Mouse (Mus musculus): ENCODE measurements around the gene Tgds. TPM values are rescaled to one million over a fixed set of nuclear protein-coding genes. Genes with fewer than 3 reads are reported as not detected.
A peak's percentile ranks its signal among the peaks of the same experiment; 100 is the strongest.
"Not testable (repeated sequence)": the region's sequence is repeated elsewhere in the genome, so short reads cannot be mapped to it uniquely, and the experiment has no call there.

Tgds gene
- polyA plus RNA-seq, 2 experiments from 2014 or later = 25.7 to 33.6 TPM

DNA sequence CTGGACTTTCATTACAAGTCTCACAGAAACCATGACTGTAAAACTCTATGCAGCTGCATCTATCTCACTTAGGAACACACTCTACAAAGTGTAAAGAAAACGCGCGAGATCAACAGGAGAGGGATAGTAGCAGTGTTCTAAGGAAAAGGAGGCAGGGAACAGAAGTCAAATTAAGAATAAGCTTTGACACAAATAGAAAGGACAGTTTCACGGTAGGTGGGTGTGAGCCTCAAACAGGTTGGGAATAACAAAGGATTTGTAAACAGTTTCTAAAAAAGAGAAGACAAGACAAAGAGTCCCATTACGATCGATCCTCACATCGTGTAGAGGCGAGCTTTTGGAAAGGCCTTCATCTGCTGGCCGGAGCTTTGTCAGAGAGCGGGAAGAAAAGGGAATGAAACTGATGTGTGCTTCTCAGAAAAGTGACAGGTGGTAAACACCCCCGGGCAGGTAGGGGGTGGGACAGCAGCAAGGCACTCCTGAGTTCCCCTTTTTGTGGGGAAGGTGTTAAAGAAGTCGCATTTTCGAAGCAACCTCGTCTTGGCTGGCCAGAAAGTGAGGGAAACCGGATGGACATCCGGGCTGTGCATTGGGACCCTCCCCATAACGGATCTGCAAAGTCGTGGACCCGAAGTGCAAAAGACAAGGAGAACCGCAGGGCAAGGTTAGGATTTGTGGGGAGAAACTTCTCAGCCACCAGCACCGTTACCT, 469 bp downstream of the Tgds start:
- ATAC-seq = peak; percentile 7

GRCm38 (mm10) chr14:118131472-118131871, 1.1 kb downstream of the Tgds start:
- ATAC-seq = no peak

DNA sequence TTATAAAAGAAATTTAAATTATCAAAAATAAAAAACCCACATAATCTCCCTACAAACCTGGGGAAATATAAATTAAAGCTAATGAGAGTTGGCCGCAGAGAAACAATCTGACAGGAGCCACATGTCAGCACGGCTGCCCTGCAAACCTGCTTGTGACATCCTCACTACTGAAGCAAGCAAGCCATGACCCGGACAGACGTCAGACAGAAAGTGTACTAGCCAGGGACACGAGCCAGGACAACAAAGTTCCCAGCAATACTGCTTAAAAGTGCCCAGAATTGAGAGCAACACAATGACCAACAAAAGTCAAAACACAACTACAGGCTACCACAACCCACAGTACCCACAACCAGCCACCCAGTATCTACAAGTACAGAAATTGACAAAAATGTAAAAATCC, 6.3 kb downstream of the Tgds start:
- no peak for ATAC-seq

DNA sequence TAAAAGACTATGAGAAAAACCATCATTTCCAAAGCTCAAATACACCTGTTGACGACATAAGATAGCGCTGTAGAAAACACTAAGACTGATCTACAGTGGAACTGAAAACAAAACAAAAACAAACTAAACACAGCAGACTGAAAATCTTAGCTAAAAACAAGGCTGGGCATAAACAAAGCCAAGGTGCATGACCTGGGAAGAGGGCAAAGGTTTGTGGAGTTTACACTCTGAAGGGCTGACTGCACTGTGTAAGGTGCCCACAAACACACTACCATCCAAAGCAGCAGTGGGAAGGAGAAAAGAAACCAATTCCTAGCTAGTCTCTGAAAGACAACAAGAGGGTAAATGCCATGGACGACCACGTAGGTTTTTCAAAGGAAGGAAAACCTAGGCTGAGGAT, 7.8 kb downstream of the Tgds start:
- ATAC-seq = no peak

DNA sequence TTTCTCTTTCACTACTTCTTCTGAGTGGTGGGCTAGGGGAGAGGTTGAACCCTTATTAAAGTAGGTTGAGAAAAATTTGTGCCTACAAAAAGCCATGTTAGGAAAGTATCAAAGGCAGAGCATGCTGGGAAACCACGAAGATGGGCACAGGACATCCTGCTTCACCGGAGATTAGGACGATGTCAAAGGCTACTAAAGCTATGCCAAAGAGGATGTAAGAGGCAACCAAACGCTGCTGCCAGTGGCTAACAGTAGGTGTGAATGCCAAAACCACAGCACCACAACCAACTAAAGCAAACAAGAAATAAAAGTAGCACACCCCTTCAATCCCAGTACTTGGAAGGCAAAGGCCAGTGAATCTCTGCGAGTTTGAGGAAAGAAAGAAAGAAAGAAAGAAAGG, 8.4 kb downstream of the Tgds start:
- peak; percentile 32 for ATAC-seq

DNA sequence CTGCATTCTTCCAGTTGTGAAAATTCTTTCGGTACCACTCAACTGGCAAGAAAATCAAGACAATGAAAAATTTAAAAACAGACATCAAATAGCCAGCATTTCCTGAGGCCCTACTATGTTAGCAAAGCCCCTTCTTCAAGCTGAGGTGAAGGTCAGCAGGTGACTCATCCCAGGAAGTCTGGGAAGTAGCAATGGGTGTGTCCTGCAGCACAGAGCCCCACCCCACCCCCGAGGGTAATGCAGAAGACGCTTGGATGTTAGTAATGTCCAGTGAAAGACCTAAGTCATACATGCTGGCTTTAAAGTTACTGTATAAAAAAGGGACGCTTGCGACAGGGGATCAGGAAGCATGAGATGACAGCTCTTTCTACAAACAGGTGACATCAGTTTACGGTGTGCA, 19.4 kb downstream of the Tgds start:
- no peak for ATAC-seq

- not testable (repeated sequence) for ATAC-seq
These were observed 25.1 kb downstream of the Tgds start for GRCm38 (mm10) chr14:118107479-118107878.

DNA sequence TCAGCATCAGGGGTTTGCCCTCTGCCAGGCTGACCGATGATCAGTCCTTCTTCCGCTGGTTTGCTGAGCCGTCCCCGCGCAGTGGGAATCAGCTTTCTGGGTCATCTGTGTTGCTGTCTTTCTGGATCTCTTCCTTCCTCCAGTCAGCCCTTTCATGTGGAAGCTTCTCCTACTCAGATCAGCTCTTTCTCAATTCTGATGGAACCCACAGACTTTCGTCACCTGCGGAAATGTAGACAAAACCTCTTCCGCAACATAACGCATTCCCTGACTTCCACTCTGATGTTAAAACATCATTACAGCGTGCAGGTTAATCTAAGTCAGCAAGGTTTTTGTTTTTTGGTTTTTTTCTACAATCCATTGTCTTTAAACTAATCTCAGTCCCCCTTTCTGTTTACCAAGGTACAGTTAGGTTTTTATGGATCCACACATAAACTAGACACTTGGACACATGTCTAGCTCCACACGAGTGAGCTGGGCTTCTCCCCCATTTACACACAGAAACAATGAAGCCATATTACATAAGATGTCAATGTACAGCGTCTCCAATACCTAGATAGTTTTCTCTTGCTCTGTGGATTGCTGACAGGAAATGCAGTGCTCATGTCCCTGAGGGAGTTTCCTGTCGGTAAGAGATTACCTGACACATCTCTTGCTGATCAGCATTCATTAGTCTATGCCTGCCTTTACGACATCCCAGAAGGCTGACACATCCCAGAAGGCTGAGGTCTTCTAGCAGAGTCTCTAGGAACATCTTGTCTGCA, 31.1 kb downstream of the Tgds start:
- no peak for ATAC-seq

DNA sequence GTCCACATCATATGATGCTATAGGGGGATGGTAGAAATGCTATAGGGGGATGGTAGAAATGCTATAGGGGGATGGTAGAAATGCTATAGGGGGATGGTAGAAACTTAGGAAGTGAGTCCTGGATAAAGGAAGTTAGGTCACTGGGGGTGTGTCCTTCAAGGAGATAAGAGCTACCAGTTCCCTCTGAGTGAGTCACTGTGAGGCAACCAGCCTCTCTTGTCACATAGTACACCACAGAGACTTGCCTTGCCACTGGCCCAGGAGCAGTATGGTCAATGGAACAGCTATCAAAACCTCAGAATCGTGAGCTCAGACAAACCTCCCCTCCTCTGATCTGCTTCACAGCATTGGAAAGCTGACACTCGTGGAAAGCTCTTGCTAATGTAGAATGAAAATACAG, 34.3 kb downstream of the Tgds start:
- no peak for ATAC-seq

DNA sequence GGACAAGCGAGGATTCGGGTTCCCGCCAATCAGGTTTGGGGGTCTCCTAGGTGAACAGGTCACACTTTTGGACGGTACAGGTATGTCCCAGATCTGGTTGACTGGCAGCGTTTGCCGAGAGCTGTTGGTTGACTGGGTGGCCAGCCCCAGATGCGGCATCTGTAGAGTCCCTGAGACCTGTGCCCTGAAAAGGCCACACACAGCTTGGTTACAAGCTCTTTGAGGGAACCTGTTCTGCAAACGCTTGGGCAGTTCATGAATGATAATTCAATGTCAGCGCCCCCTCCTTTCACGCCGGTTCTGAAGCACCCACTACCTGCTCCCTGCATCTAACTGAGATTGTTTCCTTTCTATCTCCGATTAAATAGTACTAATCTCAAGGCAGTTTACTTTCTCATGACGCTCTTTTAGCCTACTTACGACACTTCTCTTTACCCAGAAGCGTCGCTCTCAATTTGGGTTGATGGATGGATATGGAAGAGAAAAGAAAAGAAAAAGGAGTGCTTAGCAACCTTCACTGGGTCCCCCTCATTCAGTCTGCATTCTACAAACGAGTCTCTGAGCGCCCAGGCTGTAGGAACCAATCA, 42.7 kb downstream of the Tgds start:
- peak; percentile 29 for ATAC-seq

- peak; percentile 79 for ATAC-seq
These were observed 43.2 kb downstream of the Tgds start for GRCm38 (mm10) chr14:118089215-118089805.

DNA sequence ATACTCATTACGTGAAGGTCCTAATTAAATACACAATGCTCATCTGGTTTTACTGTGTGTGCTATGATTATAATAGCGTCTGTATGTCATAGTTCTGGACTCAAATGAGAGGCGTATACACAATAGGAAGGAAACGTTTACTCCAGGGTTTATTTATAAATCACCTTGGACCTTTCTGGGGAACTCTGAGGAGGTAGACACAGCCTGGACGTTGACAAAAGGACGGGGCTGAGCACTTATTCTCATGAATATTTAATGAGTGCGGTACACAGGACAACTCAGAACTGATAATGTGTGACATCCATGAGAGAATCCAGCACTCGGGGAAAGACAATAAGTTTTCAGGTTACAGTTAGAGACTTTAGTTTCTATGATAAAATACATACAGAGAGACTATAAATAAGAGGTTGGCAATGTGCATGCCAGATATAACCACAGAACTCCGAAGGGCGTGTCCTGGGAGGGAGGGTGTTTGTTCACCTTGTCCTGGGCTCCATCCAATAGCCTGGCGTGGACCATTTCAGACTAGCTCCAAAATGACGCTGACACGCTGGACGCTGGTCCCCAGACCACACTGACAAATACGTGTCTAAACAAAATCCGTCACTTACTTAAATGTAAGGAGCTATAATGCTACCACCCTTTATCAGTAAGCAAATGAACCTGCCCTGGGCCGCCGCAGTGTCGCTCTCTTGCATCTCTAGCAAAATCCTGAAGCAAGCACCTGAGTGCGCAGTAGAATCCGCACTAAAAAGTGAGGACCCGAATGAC, 43.9 kb downstream of the Tgds start:
- ATAC-seq = peak; percentile 64

DNA sequence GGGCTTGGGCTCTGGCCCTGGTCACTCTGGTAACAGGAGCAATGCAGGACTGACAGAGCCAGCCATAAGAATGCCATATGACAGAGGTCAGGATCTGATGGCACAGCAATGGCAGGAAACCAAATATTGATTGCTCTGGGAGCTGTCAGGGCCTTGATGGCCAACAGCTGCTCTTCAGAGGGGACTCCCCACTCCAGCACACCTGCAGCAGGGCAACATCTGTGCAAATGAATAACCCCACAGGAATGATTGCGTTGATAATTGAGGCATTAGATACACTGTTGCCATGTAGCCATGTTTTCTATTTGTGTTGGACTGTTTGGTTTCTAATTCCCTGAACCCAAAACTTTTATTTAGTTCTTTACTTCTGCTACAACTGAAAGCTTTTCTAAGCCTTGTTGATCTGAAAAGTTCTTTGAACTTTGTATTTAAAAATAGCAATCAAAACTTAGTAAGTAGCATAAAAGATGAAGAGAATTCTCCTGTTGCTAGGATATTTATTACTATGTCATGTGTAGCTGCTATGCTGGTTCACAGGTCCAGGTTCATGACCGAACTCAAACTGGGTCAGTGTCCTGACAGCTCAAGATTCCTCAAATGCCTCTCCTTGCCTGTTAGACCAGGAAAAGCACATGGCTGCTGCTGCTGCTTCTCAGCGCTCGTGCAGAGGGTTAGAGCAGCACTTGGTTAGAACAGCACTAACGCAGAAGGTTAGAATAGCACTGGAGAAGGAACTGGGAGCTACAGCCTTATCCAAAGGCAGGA, 46.1 kb downstream of the Tgds start:
- no peak for ATAC-seq

DNA sequence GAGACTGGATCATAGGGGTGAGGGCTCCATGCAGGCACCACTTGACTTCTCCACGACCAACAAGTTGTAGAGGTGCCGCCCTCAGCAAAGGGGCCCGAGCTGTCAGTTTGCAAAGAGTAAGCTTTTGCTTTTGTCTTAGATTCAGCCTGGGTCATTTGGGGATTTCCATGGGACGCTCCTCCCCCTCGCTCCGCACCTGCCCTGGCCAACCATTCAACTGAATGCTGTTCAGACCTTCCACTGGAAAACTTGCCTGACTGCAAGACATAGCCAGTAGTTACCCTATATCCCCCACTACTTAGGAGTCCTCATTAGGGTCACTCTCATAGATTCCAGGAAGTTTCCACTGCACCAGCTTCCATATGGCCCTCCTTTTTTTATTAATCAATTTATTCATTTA, 48.7 kb downstream of the Tgds start:
- no peak for ATAC-seq

GRCm38 (mm10) chr14:118080606-118081005, 51.9 kb downstream of the Tgds start:
- ATAC-seq = no peak

GRCm38 (mm10) chr14:118070100-118070499, 62.5 kb downstream of the Tgds start:
- no peak for ATAC-seq

- ATAC-seq = no peak
These were observed 63.0 kb downstream of the Tgds start for GRCm38 (mm10) chr14:118069439-118070079.

All from activated CD4-positive, CD25-positive, alpha-beta regulatory T cell, adult 4 months (primary cell).